11 mouse cellular contexts compared by ENCODE assay signal in genomic region chr5:7899537-7899936, GRCm38 (mm10).
A peak's percentile ranks its signal among the peaks of the same experiment; 100 is the strongest.
DNase-seq lines count a peak whose midpoint lies in the region; ATAC-seq and TF ChIP-seq lines count a peak whose summit lies in the region.
"Had no signal": no experiment of that assay in that cellular context is flagged by ENCODE, and none has a peak within 500 bp of the region (broad histone marks: within the 10 kb centered on the region; RNA-seq: fewer than 3 reads in every experiment).

No protein-coding gene starts in this region.

- peak; percentile 2 to 8 for DNase-seq in cerebellum, adult 2 months
- DNase-seq in cerebellum, adult 8-10 months: no peak
- no peak for DNase-seq in liver, adult 2 months (ENCODE audit: extremely low read depth, low read depth, low spot score)
- DNase-seq in liver, embryonic 11.5 days (ENCODE audit: low spot score): no peak
- peak; percentile 23 to 39 for DNase-seq in frontal cortex, postnatal 25 days (ENCODE audit: low spot score in 2 of 2)
- DNase-seq in midbrain, embryonic 10.5 days (ENCODE audit: low spot score): peak; percentile 19
- no peak for DNase-seq in spleen, adult 18-20 months
- DNase-seq in spleen, adult 12 weeks (ENCODE audit: low spot score): no peak

- peak; percentile 42; the same call in 1 of the 2 replicates for TF ChIP-seq CTCF in cerebellum, adult 2 months (IDR thresholded peaks at IDR 0.05; ENCODE audit: borderline replicate concordance, insufficient read depth, low read depth, low read length)
- TF ChIP-seq CTCF in liver, adult 2 months (IDR thresholded peaks at IDR 0.05; ENCODE audit: low read depth, low read length): peak; percentile 56; the same call in 1 of the 2 replicates

- no peaks in the 10 kb centered on the region for H3K36me3 ChIP-seq in liver, adult 2 months (ENCODE audit: control insufficient read depth, insufficient read depth, low read length)
- H3K36me3 ChIP-seq in liver, embryonic 11.5 days (ENCODE audit: control insufficient read depth, insufficient read depth, low read length): no peaks in the 10 kb centered on the region
- no peaks in the 10 kb centered on the region for H3K36me3 ChIP-seq in midbrain, embryonic 10.5 days
- H3K36me3 ChIP-seq: embryonic facial prominence, embryonic 15.5 days; limb, embryonic 12.5 days; stomach, embryonic 15.5 days had no signal

- H3K4me3 ChIP-seq in cerebellum, adult 2 months (replicated peaks; ENCODE audit: insufficient read depth, low read depth, low read length): no peak overlapping the region
- H3K4me3 ChIP-seq in liver, adult 2 months (ENCODE audit: insufficient read depth, low read depth, low read length): no peak overlapping the region
- H3K4me3 ChIP-seq in liver, embryonic 11.5 days (ENCODE audit: low read depth, low read length): no peak overlapping the region
- no peak overlapping the region for H3K4me3 ChIP-seq in midbrain, embryonic 10.5 days
- H3K4me3 ChIP-seq: embryonic facial prominence, embryonic 15.5 days; limb, embryonic 12.5 days; stomach, embryonic 15.5 days had no signal

- no peak overlapping the region for H3K9ac ChIP-seq in liver, adult 2 months (ENCODE audit: low read depth, low read length)
- H3K9ac ChIP-seq in liver, embryonic 11.5 days (ENCODE audit: low read depth, low read length): no peak overlapping the region
- H3K9ac ChIP-seq: embryonic facial prominence, embryonic 15.5 days; limb, embryonic 12.5 days; stomach, embryonic 15.5 days had no signal

- no peak overlapping the region for H3K27ac ChIP-seq in cerebellum, adult 2 months (ENCODE audit: insufficient read depth, low read length)
- H3K27ac ChIP-seq in liver, adult 2 months (replicated peaks; ENCODE audit: insufficient read depth, low read depth, low read length): no peak overlapping the region
- no peak overlapping the region for H3K27ac ChIP-seq in liver, embryonic 11.5 days (ENCODE audit: low read depth, low read length)
- no peak overlapping the region for H3K27ac ChIP-seq in midbrain, embryonic 10.5 days (replicated peaks)
- H3K27ac ChIP-seq: embryonic facial prominence, embryonic 15.5 days; limb, embryonic 12.5 days; stomach, embryonic 15.5 days had no signal

- H3K4me1 ChIP-seq in cerebellum, adult 2 months (ENCODE audit: control insufficient read depth, insufficient read depth, low read length): no peaks in the 10 kb centered on the region
- H3K4me1 ChIP-seq in liver, adult 2 months (ENCODE audit: control insufficient read depth, insufficient read depth, low read length): no peaks in the 10 kb centered on the region
- no peaks in the 10 kb centered on the region for H3K4me1 ChIP-seq in liver, embryonic 11.5 days (replicated peaks; ENCODE audit: control insufficient read depth, insufficient read depth, low read length)
- H3K4me1 ChIP-seq in midbrain, embryonic 10.5 days: no peaks in the 10 kb centered on the region
- H3K4me1 ChIP-seq: embryonic facial prominence, embryonic 15.5 days; limb, embryonic 12.5 days; stomach, embryonic 15.5 days had no signal

- H3K27me3 ChIP-seq in cerebellum, adult 2 months (ENCODE audit: control insufficient read depth, insufficient read depth, low read length): no peaks in the 10 kb centered on the region
- no peaks in the 10 kb centered on the region for H3K27me3 ChIP-seq in liver, adult 2 months (ENCODE audit: control insufficient read depth, insufficient read depth, low read length)
- no peaks in the 10 kb centered on the region for H3K27me3 ChIP-seq in liver, embryonic 11.5 days (replicated peaks; ENCODE audit: control insufficient read depth, insufficient read depth, low read length)
- no peaks in the 10 kb centered on the region for H3K27me3 ChIP-seq in midbrain, embryonic 10.5 days (ENCODE audit: low read depth, poor library complexity, severe bottlenecking)
- H3K27me3 ChIP-seq: embryonic facial prominence, embryonic 15.5 days; limb, embryonic 12.5 days; stomach, embryonic 15.5 days had no signal

- H3K9me3 ChIP-seq in liver, embryonic 11.5 days (ENCODE audit: control insufficient read depth, low read length): no peaks in the 10 kb centered on the region
- no peaks in the 10 kb centered on the region for H3K9me3 ChIP-seq in midbrain, embryonic 10.5 days (replicated peaks)
- H3K9me3 ChIP-seq: embryonic facial prominence, embryonic 15.5 days; limb, embryonic 12.5 days; stomach, embryonic 15.5 days had no signal

- no peak for ATAC-seq in liver, embryonic 11.5 days (replicated peaks; ENCODE audit: low FRiP score)

- H3K79me2 ChIP-seq in liver, adult 2 months (ENCODE audit: control insufficient read depth, insufficient read depth, low read length): no peaks in the 10 kb centered on the region

- 70% methylated on average over 3 of the region's 3 CpGs for WGBS in cerebellum, adult 2 months
- WGBS in liver, adult 2 months: 74% methylated on average over 3 of the region's 3 CpGs
- WGBS in liver, embryonic 11.5 days: 74% methylated on average over 3 of the region's 3 CpGs
- WGBS in midbrain, embryonic 10.5 days: 71% methylated on average over 3 of the region's 3 CpGs

- TF ChIP-seq POLR2A in cerebellum, adult 2 months (IDR thresholded peaks at IDR 0.05; ENCODE audit: borderline replicate concordance, insufficient read depth, low read length): no peak
- TF ChIP-seq POLR2A in liver, adult 2 months (IDR thresholded peaks at IDR 0.05; ENCODE audit: extremely low read depth, insufficient read depth, low read length): no peak

- H3K4me2 ChIP-seq in liver, embryonic 11.5 days: no peak overlapping the region
- H3K4me2 ChIP-seq: embryonic facial prominence, embryonic 15.5 days; limb, embryonic 12.5 days; stomach, embryonic 15.5 days had no signal

Comparison
In these comparisons a context has a peak if more than half of its experiments do, and no peak if none do; other contexts are left out.
1. DNase-seq: peak in cerebellum, adult 2 months (2 of 2), frontal cortex, postnatal 25 days (2 of 2) and midbrain, embryonic 10.5 days (single experiment); none in cerebellum, adult 8-10 months (single experiment), liver, adult 2 months (single experiment), liver, embryonic 11.5 days (single experiment), spleen, adult 18-20 months (0 of 2) and spleen, adult 12 weeks (single experiment).